Mouse (Mus musculus): ENCODE data around the gene Hsh2d. TPM values are rescaled to one million over a fixed set of nuclear protein-coding genes. Genes with fewer than 3 reads are reported as not detected.

Gene Hsh2d
- polyA plus RNA-seq, 1 experiment from 2014 or later: 0.32 TPM

- Histone ChIP-seq H3K36me3 (no peaks in the 10 kb centered on the region), H3K4me1 (no peaks in the 10 kb centered on the region), H3K27ac (no peak overlapping the region), H3K4me2 (no peak overlapping the region), H3K4me3 (no peak overlapping the region), H3K27me3 (replicated peaks) (no peaks in the 10 kb centered on the region), H3K9me3 (replicated peaks) (peaks cover 6% of the 10 kb centered on the region), H3K9ac (no peak overlapping the region)
- WGBS (ENCODE audit: insufficient replicate concordance): 44% methylated on average over 8 of the region's 8 CpGs
- peak; percentile 40; the same call in 1 of the 2 replicates for ATAC-seq
Measured at GRCm38 (mm10) chr8:72197997-72198396, 8.6 kb downstream of the Hsh2d start.

DNA sequence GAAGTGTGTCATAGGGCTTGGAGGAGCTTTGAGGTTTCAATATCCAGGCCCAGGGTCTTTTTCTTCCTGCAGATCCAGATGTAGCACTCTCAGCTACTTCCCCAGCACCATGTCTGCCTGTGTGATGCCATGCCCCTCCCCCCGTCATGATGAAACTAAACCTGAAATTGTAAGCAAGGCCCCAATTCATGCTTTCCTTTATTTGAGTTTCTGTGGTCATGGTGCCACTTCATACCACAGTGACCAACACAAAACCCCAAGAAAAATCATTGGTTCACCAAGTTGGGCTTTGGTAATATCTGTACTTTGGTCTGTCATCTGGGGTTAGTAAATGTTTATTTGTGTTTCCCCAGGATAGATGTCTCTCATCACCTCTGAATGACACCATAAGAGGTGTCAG is 19.1 kb downstream of the Hsh2d start:
- Histone ChIP-seq H3K36me3 (no peaks in the 10 kb centered on the region), H3K27ac (no peak overlapping the region), H3K9me3 (replicated peaks) (peaks cover 2% of the 10 kb centered on the region; the same call in 1 of the 2 replicates), H3K4me3 (no peak overlapping the region), H3K4me2 (no peak overlapping the region), H3K4me1 (no peaks in the 10 kb centered on the region), H3K9ac (no peak overlapping the region), H3K27me3 (replicated peaks) (no peaks in the 10 kb centered on the region; the same call in 1 of the 2 replicates)
- WGBS (ENCODE audit: insufficient replicate concordance): 58% methylated on average over 1 of the region's 1 CpGs
- no peak for ATAC-seq

DNA sequence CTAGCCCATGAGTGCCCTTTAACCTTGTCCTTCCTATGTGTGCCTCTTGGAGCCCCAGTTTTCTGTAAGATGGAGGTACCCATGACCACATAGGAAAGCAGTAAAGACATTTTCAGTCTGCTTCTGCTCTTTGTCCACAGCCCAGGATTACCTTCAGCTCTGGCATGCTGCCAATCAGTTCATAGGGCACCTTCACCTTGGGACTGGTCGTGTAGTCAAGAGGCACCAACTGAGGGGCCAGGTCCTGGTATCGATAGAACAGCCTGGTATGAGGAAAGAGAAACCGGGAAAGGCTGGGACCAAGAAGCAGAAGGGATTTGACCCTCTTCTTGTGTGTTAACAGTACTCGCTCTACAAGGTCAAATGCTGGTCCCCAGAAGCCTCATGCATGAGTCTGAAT is 20.8 kb downstream of the Hsh2d start:
- no peaks in the 10 kb centered on the region for H3K4me1 ChIP-seq
- no peaks in the 10 kb centered on the region for H3K9me3 ChIP-seq (replicated peaks)
- no peak for ATAC-seq
- no peaks in the 10 kb centered on the region; the same call in 1 of the 2 replicates for H3K27me3 ChIP-seq (replicated peaks)
- no peak overlapping the region for H3K9ac ChIP-seq
- H3K4me2 ChIP-seq: no peak overlapping the region
- no peak overlapping the region for H3K4me3 ChIP-seq
- H3K36me3 ChIP-seq: no peaks in the 10 kb centered on the region
- WGBS (ENCODE audit: insufficient replicate concordance): 60% methylated on average over 4 of the region's 4 CpGs
- no peak overlapping the region for H3K27ac ChIP-seq

DNA sequence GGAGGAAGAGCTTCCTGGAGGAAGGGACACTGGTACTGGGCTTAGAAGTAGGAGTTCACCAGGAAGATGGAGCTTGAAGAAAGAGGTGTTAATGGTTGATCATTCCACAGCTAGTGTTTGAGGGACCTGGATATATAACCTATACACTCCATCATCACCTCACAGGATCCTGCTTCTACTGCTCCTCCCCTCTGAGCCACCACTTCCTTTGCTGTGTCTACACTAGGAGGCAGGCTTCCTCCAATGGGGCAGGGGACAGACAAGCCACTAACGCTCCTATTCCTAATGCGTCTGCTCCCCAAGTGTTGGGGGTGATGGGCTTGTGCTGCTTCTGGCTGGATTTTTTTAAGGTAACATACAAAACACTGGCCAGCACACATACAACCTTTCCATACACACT is 21.3 kb downstream of the Hsh2d start:
- H3K4me2 ChIP-seq: no peak overlapping the region
- H3K4me1 ChIP-seq: no peaks in the 10 kb centered on the region
- H3K4me3 ChIP-seq: no peak overlapping the region
- H3K27me3 ChIP-seq (replicated peaks): no peaks in the 10 kb centered on the region; the same call in 1 of the 2 replicates
- WGBS (ENCODE audit: insufficient replicate concordance): 24% methylated on average over 2 of the region's 2 CpGs
- H3K36me3 ChIP-seq: no peaks in the 10 kb centered on the region
- no peak overlapping the region for H3K9ac ChIP-seq
- H3K27ac ChIP-seq: no peak overlapping the region
- no peaks in the 10 kb centered on the region for H3K9me3 ChIP-seq (replicated peaks)
- no peak for ATAC-seq

- Histone ChIP-seq H3K9me3 (replicated peaks) (no peaks in the 10 kb centered on the region), H3K36me3 (no peaks in the 10 kb centered on the region), H3K27ac (no peak overlapping the region), H3K4me3 (no peak overlapping the region), H3K9ac (no peak overlapping the region), H3K4me2 (no peak overlapping the region), H3K27me3 (replicated peaks) (no peaks in the 10 kb centered on the region; the same call in 1 of the 2 replicates), H3K4me1 (no peaks in the 10 kb centered on the region)
- no peak for ATAC-seq
- WGBS (ENCODE audit: insufficient replicate concordance): 59% methylated on average over 1 of the region's 1 CpGs
Measured at GRCm38 (mm10) chr8:72211846-72212245, 22.4 kb downstream of the Hsh2d start.

DNA sequence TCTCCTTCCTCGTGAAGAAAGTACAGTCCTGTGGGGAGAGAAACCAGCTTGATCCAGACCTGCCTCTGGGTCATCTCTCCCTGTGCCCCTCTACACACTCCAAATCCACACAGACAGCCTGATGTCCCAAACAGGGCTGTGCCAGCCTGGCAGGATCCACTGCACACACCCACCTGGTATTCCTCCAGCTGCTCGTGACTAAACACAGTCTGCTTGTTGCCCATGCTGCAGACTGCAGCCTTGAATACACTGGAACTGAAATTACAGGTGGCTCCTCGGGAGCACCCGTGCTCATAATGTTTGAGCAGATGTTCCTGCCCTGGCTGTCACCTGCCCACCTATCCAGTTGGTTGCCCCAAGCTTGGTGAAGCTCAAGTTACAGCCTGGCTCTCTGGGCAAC is 23.3 kb downstream of the Hsh2d start, which contains the start of gene Cib3:
TSS of gene Cib3 (minus strand) at position 87 of the 400 bp plus-strand sequence.
- H3K36me3 ChIP-seq: no peaks in the 10 kb centered on the region
- 44% methylated on average over 4 of the region's 4 CpGs for WGBS (ENCODE audit: insufficient replicate concordance)
- no peaks in the 10 kb centered on the region; the same call in 1 of the 2 replicates for H3K27me3 ChIP-seq (replicated peaks)
- H3K4me2 ChIP-seq: no peak within 1 kb of the TSS
- H3K9me3 ChIP-seq (replicated peaks): no peaks in the 10 kb centered on the region
- ATAC-seq: no peak
- H3K9ac ChIP-seq: no peak within 1 kb of the TSS
- no peaks in the 10 kb centered on the region for H3K4me1 ChIP-seq
- H3K27ac ChIP-seq: no peak within 1 kb of the TSS
- no peak within 1 kb of the TSS for H3K4me3 ChIP-seq

GRCm38 (mm10) chr8:72213536-72213935 is 24.1 kb downstream of the Hsh2d start, which contains the start of gene Gm11034:
Gene Gm11034 (minus strand): TSS chr8:72213636.
- Histone ChIP-seq H3K27ac (no peak within 1 kb of the TSS), H3K4me3 (no peak within 1 kb of the TSS), H3K27me3 (replicated peaks) (no peaks in the 10 kb centered on the region; the same call in 1 of the 2 replicates), H3K9ac (no peak within 1 kb of the TSS), H3K4me2 (no peak within 1 kb of the TSS), H3K36me3 (no peaks in the 10 kb centered on the region), H3K4me1 (no peaks in the 10 kb centered on the region), H3K9me3 (replicated peaks) (no peaks in the 10 kb centered on the region)
- ATAC-seq: no peak
- WGBS (ENCODE audit: insufficient replicate concordance): 56% methylated on average over 4 of the region's 4 CpGs

- H3K9ac ChIP-seq: no peak overlapping the region
- peaks cover under 1% of the 10 kb centered on the region for H3K4me1 ChIP-seq
- no peak for ATAC-seq
- H3K4me2 ChIP-seq: no peak overlapping the region
- H3K9me3 ChIP-seq (replicated peaks): no peaks in the 10 kb centered on the region
- H3K4me3 ChIP-seq: no peak overlapping the region
- WGBS (ENCODE audit: insufficient replicate concordance): 31% methylated on average over 2 of the region's 2 CpGs
- no peak overlapping the region for H3K27ac ChIP-seq
- no peaks in the 10 kb centered on the region for H3K36me3 ChIP-seq
- H3K27me3 ChIP-seq (replicated peaks): no peaks in the 10 kb centered on the region; the same call in 1 of the 2 replicates
Measured at GRCm38 (mm10) chr8:72215060-72215459, 25.6 kb downstream of the Hsh2d start.

GRCm38 (mm10) chr8:72215871-72216270 is 26.4 kb downstream of the Hsh2d start:
- Histone ChIP-seq H3K4me1 (peaks cover 8% of the 10 kb centered on the region), H3K27ac (no peak overlapping the region), H3K36me3 (peaks cover 2% of the 10 kb centered on the region), H3K9ac (no peak overlapping the region), H3K9me3 (replicated peaks) (no peaks in the 10 kb centered on the region), H3K4me2 (no peak overlapping the region), H3K4me3 (no peak overlapping the region), H3K27me3 (replicated peaks) (no peaks in the 10 kb centered on the region; the same call in 1 of the 2 replicates)
- 29% methylated on average over 1 of the region's 1 CpGs for WGBS (ENCODE audit: insufficient replicate concordance)
- no peak for ATAC-seq

- H3K27ac ChIP-seq: peak overlapping the region; percentile 92
- peak overlapping the region; percentile 89 for H3K4me2 ChIP-seq
- peak overlapping the region; percentile 90; the same call in 1 of the 2 replicates for H3K9ac ChIP-seq
- H3K4me1 ChIP-seq: peaks cover 19% of the 10 kb centered on the region
- peaks cover 33% of the 10 kb centered on the region for H3K36me3 ChIP-seq
- H3K9me3 ChIP-seq (replicated peaks): no peaks in the 10 kb centered on the region
- H3K4me3 ChIP-seq: peak overlapping the region; percentile 92
- 66% methylated on average over 9 of the region's 10 CpGs for WGBS (ENCODE audit: insufficient replicate concordance)
- H3K27me3 ChIP-seq (replicated peaks): no peaks in the 10 kb centered on the region; the same call in 1 of the 2 replicates
- ATAC-seq: no peak
Measured at GRCm38 (mm10) chr8:72218781-72219540, 29.5 kb downstream of the Hsh2d start.

DNA sequence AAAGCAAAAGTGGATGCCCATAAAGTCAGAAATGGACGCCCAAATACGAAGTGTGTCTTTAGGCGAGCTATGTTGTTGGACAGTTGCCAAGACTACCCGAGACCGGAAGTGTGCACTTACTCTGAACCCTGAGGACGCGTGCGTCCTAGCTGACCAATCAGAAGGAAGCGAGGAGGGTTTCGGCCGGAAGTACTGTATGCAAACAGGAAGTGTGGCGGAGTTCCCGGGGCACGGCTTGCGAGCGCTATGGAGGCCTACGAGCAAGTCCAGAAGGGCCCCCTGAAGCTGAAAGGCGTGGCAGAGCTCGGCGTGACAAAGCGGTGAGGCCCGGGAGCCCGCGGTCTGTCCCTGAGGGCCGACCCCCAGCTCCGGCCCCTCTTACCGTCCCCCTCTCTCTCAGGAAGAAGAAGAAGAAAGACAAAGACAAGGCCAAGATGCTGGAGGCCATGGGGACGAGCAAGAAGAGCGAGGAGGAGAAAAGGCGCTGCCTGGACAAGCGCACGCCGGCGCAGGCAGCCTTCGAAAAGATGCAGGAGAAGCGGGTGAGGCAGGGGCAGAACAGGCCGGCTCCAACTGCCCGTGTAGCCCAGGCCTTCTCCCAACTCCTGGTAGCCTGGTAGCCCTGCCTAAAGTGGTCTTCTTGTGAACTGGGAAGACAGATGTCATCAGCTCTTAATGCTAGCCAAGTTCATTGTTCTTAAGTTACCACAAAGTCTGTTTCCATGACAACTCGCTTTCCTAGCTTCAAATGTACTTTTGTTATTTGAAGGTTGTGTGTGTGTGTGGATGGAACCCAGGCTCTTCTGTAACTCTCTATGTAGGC is 30.3 kb downstream of the Hsh2d start, which contains the start of gene Fam32a:
TSS of gene Fam32a (plus strand) at position 190 of the 823 bp plus-strand sequence.
- H3K4me1 ChIP-seq: peaks cover 19% of the 10 kb centered on the region
- no peaks in the 10 kb centered on the region for H3K9me3 ChIP-seq (replicated peaks)
- peak within 1 kb of the TSS; percentile 90 for H3K9ac ChIP-seq
- 6% methylated on average over 39 of the region's 39 CpGs for WGBS (ENCODE audit: insufficient replicate concordance)
- H3K4me3 ChIP-seq: peak within 1 kb of the TSS; percentile 92
- ATAC-seq: peak; percentile 97
- no peaks in the 10 kb centered on the region; the same call in 1 of the 2 replicates for H3K27me3 ChIP-seq (replicated peaks)
- peak within 1 kb of the TSS; percentile 89 for H3K4me2 ChIP-seq
- H3K36me3 ChIP-seq: peaks cover 37% of the 10 kb centered on the region
- H3K27ac ChIP-seq: peak within 1 kb of the TSS; percentile 92

DNA sequence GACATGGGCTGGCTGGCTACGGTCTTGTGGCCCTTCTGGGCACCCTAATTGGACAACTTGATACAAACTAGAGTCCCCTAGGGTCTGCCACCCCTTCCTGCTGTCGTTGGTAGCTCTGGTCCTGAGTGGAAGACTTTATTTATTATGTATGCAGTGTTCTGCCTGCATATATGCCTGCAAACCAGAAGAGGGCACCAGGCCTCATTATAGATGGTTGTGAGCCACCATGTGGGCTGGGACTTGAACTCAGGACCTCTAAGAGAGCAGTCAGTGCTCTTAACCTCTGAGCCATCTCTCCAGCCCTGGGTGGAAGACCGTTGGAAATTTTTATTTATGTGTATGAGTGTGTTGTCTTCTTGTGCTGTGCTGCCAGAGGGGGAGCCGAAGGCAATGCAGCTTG is 31.3 kb downstream of the Hsh2d start:
- peak overlapping the region; percentile 92; the same call in 1 of the 2 replicates for H3K27ac ChIP-seq
- peak overlapping the region; percentile 92 for H3K4me3 ChIP-seq
- no peaks in the 10 kb centered on the region for H3K27me3 ChIP-seq (replicated peaks)
- peak overlapping the region; percentile 90 for H3K9ac ChIP-seq
- peak overlapping the region; percentile 89 for H3K4me2 ChIP-seq
- no peaks in the 10 kb centered on the region for H3K9me3 ChIP-seq (replicated peaks)
- H3K4me1 ChIP-seq: peaks cover 19% of the 10 kb centered on the region
- WGBS (ENCODE audit: insufficient replicate concordance): 75% methylated on average over 4 of the region's 4 CpGs
- H3K36me3 ChIP-seq: peaks cover 37% of the 10 kb centered on the region
- ATAC-seq: no peak
